Mouse (Mus musculus) liver, embryonic 15.5 days (tissue): ENCODE measurements around the gene Asap3. TPM values are rescaled to one million over a fixed set of nuclear protein-coding genes. Genes with fewer than 3 reads are reported as not detected.

Experiments used
- ATAC-seq: fragments of 200-750 bp; cut with Nextera tagmentation; 2 replicates; pipeline ENCODE4 v1.8.0; 2017; ENCODE audit warnings: moderate number of reproducible peaks, mild to moderate bottlenecking, moderate library complexity; ENCODE audit not compliant: insufficient read depth
- H3K27ac ChIP-seq: fragments of 300-500 bp; sonication (generic); replicated peaks from 2 replicates; pipeline ENCODE4 v1.5.1; 2015; ENCODE audit warnings: mild to moderate bottlenecking, inconsistent platforms
- H3K27me3 ChIP-seq: fragments of 300-500 bp; sonication (generic); 2 replicates; pipeline ENCODE4 v1.6.1; 2015; ENCODE audit warnings: mild to moderate bottlenecking, inconsistent platforms
- H3K36me3 ChIP-seq: fragments of 300-500 bp; sonication (generic); replicated peaks from 2 replicates; pipeline ENCODE4 v1.6.1; 2015; ENCODE audit warnings: moderate library complexity, mild to moderate bottlenecking, inconsistent platforms
- H3K4me1 ChIP-seq: fragments of 300-500 bp; sonication (generic); replicated peaks from 2 replicates; pipeline ENCODE4 v1.6.1; 2015; ENCODE audit warnings: inconsistent platforms
- H3K4me2 ChIP-seq: fragments of 300-500 bp; sonication (generic); 2 replicates; pipeline ENCODE4 v1.6.1; 2015; ENCODE audit warnings: moderate library complexity, mild to moderate bottlenecking, inconsistent platforms
- H3K4me3 ChIP-seq: fragments of 300-500 bp; sonication (generic); replicated peaks from 2 replicates; pipeline ENCODE4 v1.5.1; 2015; ENCODE audit warnings: mild to moderate bottlenecking, inconsistent platforms
- H3K9ac ChIP-seq: fragments of 300-500 bp; sonication (generic); 2 replicates; pipeline ENCODE4 v1.6.1; 2015; ENCODE audit warnings: moderate library complexity, mild to moderate bottlenecking, inconsistent platforms
- H3K9me3 ChIP-seq: fragments of 300-500 bp; sonication (generic); replicated peaks from 2 replicates; pipeline ENCODE4 v1.6.1; 2016; ENCODE audit warnings: inconsistent platforms
- WGBS: fragments of 180-500 bp; shearing (Covaris S2); methylation state at CpG from one replicate; pipeline ENCODE4 v1.1.7; 2015; ENCODE audit warnings: mixed read lengths; ENCODE audit not compliant: insufficient replicate concordance; 5-methylcytosine and 5-hydroxymethylcytosine counted together
- polyA plus RNA-seq: library from polyadenylated mRNA; unstranded; fragments of >200 nt; fragmentation: Nextera tagmentation; extraction: Ambion mirVana; gene quantifications from 2 replicates; pipeline ENCODE4 v1.2.1, GENCODE M21; 2015

The Asap3 gene
- polyA plus RNA-seq, 1 experiment from 2014 or later, result 2.5 TPM

DNA sequence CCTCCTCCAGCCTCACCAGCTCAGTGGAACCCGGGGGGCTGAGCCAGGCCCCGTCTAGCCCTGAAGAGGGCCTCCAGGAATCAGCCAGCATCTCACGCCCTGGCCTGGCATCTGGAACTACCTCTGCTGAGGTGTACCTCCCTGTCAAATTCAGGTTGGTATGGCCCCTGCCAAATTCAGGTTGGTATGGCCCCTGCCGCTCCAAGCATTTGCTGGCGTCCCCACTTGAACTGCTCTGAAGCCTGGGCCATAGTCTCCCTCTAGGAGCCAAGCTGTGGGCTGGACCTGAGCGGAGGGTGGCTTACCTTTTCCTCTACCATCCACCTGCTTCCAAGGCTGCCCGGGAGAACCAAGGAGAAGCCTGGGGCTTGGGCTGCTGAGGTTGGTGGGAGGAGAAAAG lies 36.6 kb downstream of the Asap3 start:
- 0 out of 2 replicates have a peak, but pooled peaks cover 5% of the 10 kb centered on the region for H3K36me3 ChIP-seq
- no peaks in the 10 kb centered on the region for H3K9me3 ChIP-seq
- ATAC-seq, result no peak
- no peak overlapping the region for H3K9ac ChIP-seq
- H3K27ac ChIP-seq, result no peak overlapping the region
- WGBS, result 69% methylated on average over 7 of the region's 7 CpGs
- H3K27me3 ChIP-seq, result peaks cover 95% of the 10 kb centered on the region
- H3K4me1 ChIP-seq, result peaks cover 11% of the 10 kb centered on the region
- H3K4me3 ChIP-seq, result no peak overlapping the region
- H3K4me2 ChIP-seq, result no peak overlapping the region

DNA sequence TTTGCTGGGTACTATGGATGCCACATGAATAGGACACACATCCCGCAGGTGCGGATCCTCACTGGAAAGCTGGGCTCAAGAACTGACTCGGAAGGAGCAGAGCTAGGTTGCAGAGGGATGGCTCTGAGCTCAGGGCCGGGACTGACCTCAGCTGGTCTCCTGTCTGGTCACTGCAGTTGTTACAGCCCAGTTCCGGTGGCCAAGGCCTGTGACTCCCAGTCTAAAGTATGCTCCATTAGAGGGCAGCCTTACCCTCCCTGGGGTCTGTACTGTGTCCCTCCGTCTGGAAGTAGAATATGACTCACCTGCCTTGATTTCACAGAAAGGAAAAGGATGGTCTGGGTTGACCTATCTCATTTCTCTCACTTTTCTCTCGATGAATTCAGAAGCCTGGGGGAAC lies 38.0 kb downstream of the Asap3 start:
- WGBS, result 46% methylated on average over 7 of the region's 7 CpGs
- Histone ChIP-seq H3K4me3 (no peak overlapping the region), H3K9me3 (no peaks in the 10 kb centered on the region), H3K4me2 (no peak overlapping the region), H3K4me1 (peaks cover 12% of the 10 kb centered on the region), H3K27ac (no peak overlapping the region), H3K27me3 (peaks cover 95% of the 10 kb centered on the region), H3K9ac (no peak overlapping the region), H3K36me3 (no peaks in the 10 kb centered on the region)
- ATAC-seq, result no peak

GRCm38 (mm10) chr4:136245681-136246080 lies 39.5 kb downstream of the Asap3 start:
- Histone ChIP-seq H3K27me3 (peaks cover 97% of the 10 kb centered on the region), H3K27ac (no peak overlapping the region), H3K4me2 (no peak overlapping the region), H3K9me3 (no peaks in the 10 kb centered on the region), H3K4me3 (no peak overlapping the region), H3K4me1 (peaks cover 24% of the 10 kb centered on the region), H3K36me3 (no peaks in the 10 kb centered on the region), H3K9ac (no peak overlapping the region)
- 29% methylated on average over 5 of the region's 5 CpGs for WGBS
- ATAC-seq, result no peak

- H3K4me1 ChIP-seq, result peaks cover 24% of the 10 kb centered on the region
- no peaks in the 10 kb centered on the region for H3K9me3 ChIP-seq
- 0 out of 2 replicates have a peak, but pooled peaks have one; percentile 40 for ATAC-seq
- peak overlapping the region; percentile 53 for H3K4me2 ChIP-seq
- no peak overlapping the region for H3K9ac ChIP-seq
- 3% methylated on average over 12 of the region's 12 CpGs for WGBS
- H3K36me3 ChIP-seq, result no peaks in the 10 kb centered on the region
- H3K27me3 ChIP-seq, result peaks cover 93% of the 10 kb centered on the region
- H3K27ac ChIP-seq, result no peak overlapping the region
- H3K4me3 ChIP-seq, result peak overlapping the region; percentile 54; the same call in 1 of the 2 replicates
Measured at GRCm38 (mm10) chr4:136246568-136246969, 40.4 kb downstream of the Asap3 start.

GRCm38 (mm10) chr4:136247386-136247728 lies 41.2 kb downstream of the Asap3 start:
- Histone ChIP-seq H3K9me3 (no peaks in the 10 kb centered on the region), H3K27me3 (peaks cover 95% of the 10 kb centered on the region), H3K4me2 (peak overlapping the region; percentile 53), H3K4me1 (peaks cover 24% of the 10 kb centered on the region), H3K9ac (no peak overlapping the region), H3K36me3 (no peaks in the 10 kb centered on the region), H3K4me3 (peak overlapping the region; percentile 54), H3K27ac (no peak overlapping the region)
- WGBS, result 1% methylated on average over 14 of the region's 14 CpGs
- no peak; the same call in 1 of the 2 replicates for ATAC-seq

GRCm38 (mm10) chr4:136247729-136248463 lies 41.7 kb downstream of the Asap3 start, which contains the start of gene Tcea3:
TSS of gene Tcea3 (plus strand) at chr4:136247729.
- no peaks in the 10 kb centered on the region for H3K9me3 ChIP-seq
- peak within 1 kb of the TSS; percentile 53 for H3K4me2 ChIP-seq
- peaks cover 24% of the 10 kb centered on the region for H3K4me1 ChIP-seq
- peak within 1 kb of the TSS; percentile 21; the same call in 1 of the 2 replicates for H3K9ac ChIP-seq
- 1% methylated on average over 46 of the region's 46 CpGs for WGBS
- ATAC-seq, result peak; percentile 34; the same call in 1 of the 2 replicates
- H3K36me3 ChIP-seq, result no peaks in the 10 kb centered on the region
- H3K27me3 ChIP-seq, result peaks cover 94% of the 10 kb centered on the region
- peak within 1 kb of the TSS; percentile 54 for H3K4me3 ChIP-seq
- H3K27ac ChIP-seq, result 0 out of 2 replicates have a peak within 1 kb of the TSS, but pooled peaks have one; percentile 9

GRCm38 (mm10) chr4:136248464-136249331 lies 42.5 kb downstream of the Asap3 start:
- Histone ChIP-seq H3K4me2 (peak overlapping the region; percentile 53), H3K27me3 (peaks cover 85% of the 10 kb centered on the region), H3K9ac (peak overlapping the region; percentile 21; the same call in 1 of the 2 replicates), H3K27ac (0 out of 2 replicates have a peak overlapping the region, but pooled peaks have one; percentile 9), H3K9me3 (no peaks in the 10 kb centered on the region), H3K36me3 (no peaks in the 10 kb centered on the region), H3K4me1 (peaks cover 24% of the 10 kb centered on the region), H3K4me3 (peak overlapping the region; percentile 54)
- ATAC-seq, result no peak
- 2% methylated on average over 37 of the region's 37 CpGs for WGBS

DNA sequence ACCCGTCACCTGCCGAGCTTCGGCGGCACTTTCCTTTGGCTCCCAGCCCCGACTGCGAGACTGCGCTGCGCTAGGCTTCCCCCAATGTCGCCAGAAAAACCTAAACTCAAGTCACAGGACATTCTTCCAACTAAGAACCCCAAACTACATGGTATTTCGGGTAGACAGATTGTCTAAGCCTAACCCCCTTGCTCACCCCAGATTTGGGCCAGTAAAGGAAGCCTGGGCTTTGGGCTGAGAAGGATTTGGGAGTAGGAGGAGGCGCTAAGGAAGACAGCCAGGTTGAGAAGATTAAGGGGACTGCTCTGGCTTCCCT lies 43.1 kb downstream of the Asap3 start:
- Histone ChIP-seq H3K4me3 (peak overlapping the region; percentile 54), H3K4me2 (peak overlapping the region; percentile 53), H3K36me3 (no peaks in the 10 kb centered on the region), H3K9me3 (no peaks in the 10 kb centered on the region), H3K27me3 (peaks cover 80% of the 10 kb centered on the region), H3K27ac (no peak overlapping the region), H3K4me1 (peaks cover 24% of the 10 kb centered on the region), H3K9ac (no peak overlapping the region)
- WGBS, result 5% methylated on average over 11 of the region's 11 CpGs
- ATAC-seq, result no peak

DNA sequence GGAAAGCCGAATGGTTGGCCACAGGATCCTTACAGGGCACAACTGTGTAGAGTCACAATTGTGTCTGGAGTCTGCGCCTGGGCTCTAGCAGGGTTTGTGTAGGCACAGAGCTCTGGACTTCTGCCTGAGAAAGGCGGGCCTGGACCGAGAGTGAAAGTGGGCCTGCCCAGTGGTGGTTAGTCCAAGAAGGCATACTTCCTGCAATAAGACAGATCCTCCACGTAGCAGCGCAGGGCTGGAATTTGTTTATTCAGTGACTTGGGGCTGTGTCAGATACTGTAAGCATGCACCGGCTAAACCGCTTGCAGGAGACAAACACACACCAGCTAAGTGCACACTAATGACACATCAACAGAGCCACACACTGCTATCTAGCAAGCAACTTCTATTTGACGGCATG lies 43.6 kb downstream of the Asap3 start:
- ATAC-seq, result 0 out of 2 replicates have a peak, but pooled peaks have one; percentile 12
- 21% methylated on average over 9 of the region's 9 CpGs for WGBS
- Histone ChIP-seq H3K27me3 (peaks cover 75% of the 10 kb centered on the region), H3K4me1 (peaks cover 24% of the 10 kb centered on the region), H3K4me3 (no peak overlapping the region), H3K4me2 (peak overlapping the region; percentile 53), H3K27ac (no peak overlapping the region), H3K36me3 (no peaks in the 10 kb centered on the region), H3K9ac (no peak overlapping the region), H3K9me3 (no peaks in the 10 kb centered on the region)

GRCm38 (mm10) chr4:136255919-136256318 lies 49.8 kb downstream of the Asap3 start:
- Histone ChIP-seq H3K27ac (no peak overlapping the region), H3K4me1 (peaks cover 16% of the 10 kb centered on the region), H3K27me3 (peaks cover 32% of the 10 kb centered on the region), H3K4me3 (no peak overlapping the region), H3K9me3 (no peaks in the 10 kb centered on the region), H3K36me3 (no peaks in the 10 kb centered on the region), H3K4me2 (no peak overlapping the region), H3K9ac (no peak overlapping the region)
- 16% methylated on average over 6 of the region's 6 CpGs for WGBS
- no peak for ATAC-seq

GRCm38 (mm10) chr4:136256696-136257095 lies 50.5 kb downstream of the Asap3 start:
- H3K4me3 ChIP-seq, result no peak overlapping the region
- ATAC-seq, result no peak; the same call in 1 of the 2 replicates
- peaks cover 34% of the 10 kb centered on the region for H3K27me3 ChIP-seq
- H3K27ac ChIP-seq, result no peak overlapping the region
- peaks cover 16% of the 10 kb centered on the region for H3K4me1 ChIP-seq
- no peaks in the 10 kb centered on the region for H3K36me3 ChIP-seq
- no peaks in the 10 kb centered on the region for H3K9me3 ChIP-seq
- no peak overlapping the region for H3K4me2 ChIP-seq
- 20% methylated on average over 10 of the region's 10 CpGs for WGBS
- H3K9ac ChIP-seq, result no peak overlapping the region
